Mouse (Mus musculus) MN1 (cell line): ENCODE data around the gene 1300017J02Rik.
"Not testable (repeated sequence)": the region's sequence is repeated elsewhere in the genome, so short reads cannot be mapped to it uniquely, and the experiment has no call there.

ENCODE experiments used
- DNase-seq: peaks from one replicate; pipeline ENCODE4 v3.0.0-alpha.2; 2016; ENCODE audit warnings: low spot score

1300017J02Rik gene

GRCm38 (mm10) chr9:103304927-103305326 is at the start of gene 1300017J02Rik, which contains the start of gene Topbp1:
Gene 1300017J02Rik (minus strand): TSS chr9:103305082.
Gene Topbp1 (plus strand): TSS chr9:103305215.
- DNase-seq = peak; percentile 92

GRCm38 (mm10) chr9:103353500-103354260 is 48.8 kb upstream of the 1300017J02Rik start:
- not testable (repeated sequence) for DNase-seq

GRCm38 (mm10) chr9:103348791-103349190 is 43.9 kb upstream of the 1300017J02Rik start:
- DNase-seq = peak; percentile 21

GRCm38 (mm10) chr9:103347996-103348490 is 43.2 kb upstream of the 1300017J02Rik start:
- no peak for DNase-seq

- no peak for DNase-seq
These were observed 42.2 kb upstream of the 1300017J02Rik start for GRCm38 (mm10) chr9:103347045-103347444.

- DNase-seq = no peak
These were observed 32.0 kb upstream of the 1300017J02Rik start for GRCm38 (mm10) chr9:103336912-103337311.

- no peak for DNase-seq
These were observed 27.8 kb upstream of the 1300017J02Rik start for GRCm38 (mm10) chr9:103332663-103333062.

- DNase-seq = no peak
These were observed 21.6 kb upstream of the 1300017J02Rik start for GRCm38 (mm10) chr9:103326449-103326848.

GRCm38 (mm10) chr9:103324678-103325077 is 19.8 kb upstream of the 1300017J02Rik start:
- peak; percentile 6 for DNase-seq

- no peak for DNase-seq
These were observed 5.0 kb upstream of the 1300017J02Rik start for GRCm38 (mm10) chr9:103309832-103310231.

- peak; percentile 71 for DNase-seq
These were observed 605 bp upstream of the 1300017J02Rik start for GRCm38 (mm10) chr9:103305332-103306041.

GRCm38 (mm10) chr9:103302666-103303065 is 2.2 kb downstream of the 1300017J02Rik start:
- DNase-seq = peak; percentile 35

- DNase-seq = no peak
These were observed 2.6 kb downstream of the 1300017J02Rik start for GRCm38 (mm10) chr9:103302239-103302638.

- no peak for DNase-seq
These were observed 3.8 kb downstream of the 1300017J02Rik start for GRCm38 (mm10) chr9:103301086-103301485.

- no peak for DNase-seq
These were observed 10.4 kb downstream of the 1300017J02Rik start for GRCm38 (mm10) chr9:103294507-103294906.

GRCm38 (mm10) chr9:103288489-103289180 is 16.2 kb downstream of the 1300017J02Rik start:
- no peak for DNase-seq

- DNase-seq = no peak
These were observed 16.9 kb downstream of the 1300017J02Rik start for GRCm38 (mm10) chr9:103287840-103288488.

GRCm38 (mm10) chr9:103286901-103287422 is 17.9 kb downstream of the 1300017J02Rik start:
- no peak for DNase-seq

GRCm38 (mm10) chr9:103286396-103286795 is 18.5 kb downstream of the 1300017J02Rik start:
- DNase-seq = no peak

GRCm38 (mm10) chr9:103276876-103277275 is 28.0 kb downstream of the 1300017J02Rik start:
- DNase-seq = no peak

GRCm38 (mm10) chr9:103275676-103276075 is 29.2 kb downstream of the 1300017J02Rik start:
- DNase-seq = no peak
